Mouse (Mus musculus): ENCODE results near the gene Cd300ld5. TPM values are rescaled to one million over a fixed set of nuclear protein-coding genes. Genes with fewer than 3 reads are reported as not detected.
"Not testable (repeated sequence)": the region's sequence is repeated elsewhere in the genome, so short reads cannot be mapped to it uniquely, and the experiment has no call there.

Cd300ld5 gene
- polyA plus RNA-seq (2015; fragmentation: Nextera tagmentation; extraction: Ambion mirVana) = not detected in 2 replicates

DNA sequence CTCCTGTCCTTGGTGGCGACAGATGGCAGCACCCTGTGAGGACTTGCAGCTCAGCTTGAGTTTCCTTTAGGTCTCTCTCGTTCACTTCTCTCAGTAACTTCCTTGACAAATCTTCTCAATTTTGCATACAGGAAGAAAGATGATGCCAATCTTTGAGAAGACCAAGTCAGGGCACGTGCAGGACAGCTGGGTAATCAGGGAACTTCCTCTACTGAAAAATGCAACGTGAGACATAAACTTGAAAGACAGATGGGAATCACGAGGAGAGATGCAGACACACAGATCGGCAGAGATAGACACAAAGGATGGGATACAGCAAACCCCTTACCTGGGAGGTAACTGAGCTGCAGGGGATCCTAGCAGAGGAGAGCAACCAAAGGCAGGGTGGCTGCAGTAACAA, at the start of gene Cd300ld5:
TSS of gene Cd300ld5 (minus strand) at position 101 of the 400 bp plus-strand sequence.
- H3K9me3 ChIP-seq; H3K27ac ChIP-seq; H3K9ac ChIP-seq; H3K27me3 ChIP-seq; H3K36me3 ChIP-seq; H3K4me1 ChIP-seq; H3K4me3 ChIP-seq; H3K4me2 ChIP-seq (replicated peaks); ATAC-seq (ENCODE audit: low FRiP score, low read depth): not testable (repeated sequence)
- no CpG with 5 or more reads among the region's 6 CpGs for WGBS

DNA sequence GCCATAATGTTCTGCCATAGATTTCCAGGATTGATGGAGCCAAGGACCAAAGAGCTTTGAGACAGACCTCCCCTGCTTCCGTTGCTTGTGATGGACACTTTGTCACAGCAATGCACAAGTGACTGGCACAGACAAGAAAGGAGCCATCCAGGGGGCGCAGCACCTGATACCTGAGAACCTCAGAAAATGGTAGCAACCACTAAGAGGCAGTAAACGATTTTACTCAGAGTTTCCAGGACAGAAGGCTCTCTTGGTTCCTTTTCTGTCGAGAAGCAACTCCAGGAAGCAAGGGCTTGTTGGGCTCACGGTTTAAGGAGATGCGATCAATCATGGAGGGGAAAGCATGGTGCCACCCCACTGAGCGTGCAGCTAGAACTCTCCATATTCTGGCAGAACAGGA, 48.6 kb upstream of the Cd300ld5 start:
- Histone ChIP-seq H3K36me3 (no peaks in the 10 kb centered on the region), H3K27me3 (peaks cover 50% of the 10 kb centered on the region), H3K9me3 (no peaks in the 10 kb centered on the region), H3K4me3 (no peak overlapping the region), H3K27ac (no peak overlapping the region), H3K4me2 (replicated peaks) (no peak overlapping the region), H3K9ac (no peak overlapping the region), H3K4me1 (0 out of 2 replicates have a peak, but pooled peaks cover 3% of the 10 kb centered on the region)
- ATAC-seq (ENCODE audit: low FRiP score, low read depth) = no peak
- 59% methylated on average over 7 of the region's 7 CpGs for WGBS

DNA sequence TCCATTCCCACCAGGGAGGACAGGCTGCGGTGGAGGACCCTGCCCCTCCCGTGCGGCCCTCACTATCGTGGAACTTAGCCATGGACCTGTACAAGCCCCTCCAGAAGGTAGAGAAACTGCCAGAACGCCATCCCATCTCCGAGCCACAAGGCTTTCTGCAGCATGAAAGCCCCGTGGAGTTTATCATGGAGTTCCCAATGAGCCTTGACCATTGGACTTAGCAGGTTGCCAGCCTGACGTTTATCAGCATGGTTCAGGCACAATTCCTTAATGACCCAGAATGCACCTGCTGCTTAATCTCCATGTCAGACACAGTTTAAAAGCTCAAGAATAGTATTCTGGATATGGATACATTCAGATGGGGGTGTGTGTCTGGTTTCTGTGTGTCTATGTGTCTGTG, 47.5 kb upstream of the Cd300ld5 start:
- H3K9ac ChIP-seq = no peak overlapping the region
- H3K4me3 ChIP-seq = no peak overlapping the region
- H3K27me3 ChIP-seq = peaks cover 39% of the 10 kb centered on the region
- H3K27ac ChIP-seq = no peak overlapping the region
- H3K36me3 ChIP-seq = no peaks in the 10 kb centered on the region
- H3K9me3 ChIP-seq = no peaks in the 10 kb centered on the region
- WGBS = 70% methylated on average over 8 of the region's 8 CpGs
- no peak overlapping the region for H3K4me2 ChIP-seq (replicated peaks)
- H3K4me1 ChIP-seq = 0 out of 2 replicates have a peak, but pooled peaks cover 3% of the 10 kb centered on the region
- ATAC-seq (ENCODE audit: low FRiP score, low read depth) = no peak

DNA sequence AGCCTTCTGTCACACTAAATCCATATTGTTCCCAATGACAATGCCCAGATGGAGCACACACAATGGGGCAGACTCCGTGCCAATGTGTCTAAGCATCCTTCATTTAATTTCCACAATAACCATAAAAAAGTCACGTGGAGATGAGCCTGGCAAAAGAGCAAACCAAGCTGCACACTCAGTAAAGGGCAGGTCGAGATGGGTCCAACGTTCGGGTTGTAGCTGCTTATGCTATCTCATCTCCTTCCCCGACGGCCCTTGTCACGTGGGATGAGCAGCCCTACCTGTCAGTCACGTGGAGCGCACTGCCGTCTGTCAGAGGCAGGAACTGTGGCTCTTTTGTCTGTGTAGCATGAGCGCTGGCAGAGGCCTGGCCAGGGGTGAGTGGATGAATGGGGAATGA, 47.0 kb upstream of the Cd300ld5 start:
- Histone ChIP-seq H3K27ac (no peak overlapping the region), H3K4me3 (no peak overlapping the region), H3K9me3 (no peaks in the 10 kb centered on the region), H3K4me1 (0 out of 2 replicates have a peak, but pooled peaks cover 3% of the 10 kb centered on the region), H3K27me3 (peaks cover 36% of the 10 kb centered on the region), H3K4me2 (replicated peaks) (no peak overlapping the region), H3K36me3 (no peaks in the 10 kb centered on the region), H3K9ac (no peak overlapping the region)
- ATAC-seq (ENCODE audit: low FRiP score, low read depth) = no peak
- 62% methylated on average over 12 of the region's 12 CpGs for WGBS

DNA sequence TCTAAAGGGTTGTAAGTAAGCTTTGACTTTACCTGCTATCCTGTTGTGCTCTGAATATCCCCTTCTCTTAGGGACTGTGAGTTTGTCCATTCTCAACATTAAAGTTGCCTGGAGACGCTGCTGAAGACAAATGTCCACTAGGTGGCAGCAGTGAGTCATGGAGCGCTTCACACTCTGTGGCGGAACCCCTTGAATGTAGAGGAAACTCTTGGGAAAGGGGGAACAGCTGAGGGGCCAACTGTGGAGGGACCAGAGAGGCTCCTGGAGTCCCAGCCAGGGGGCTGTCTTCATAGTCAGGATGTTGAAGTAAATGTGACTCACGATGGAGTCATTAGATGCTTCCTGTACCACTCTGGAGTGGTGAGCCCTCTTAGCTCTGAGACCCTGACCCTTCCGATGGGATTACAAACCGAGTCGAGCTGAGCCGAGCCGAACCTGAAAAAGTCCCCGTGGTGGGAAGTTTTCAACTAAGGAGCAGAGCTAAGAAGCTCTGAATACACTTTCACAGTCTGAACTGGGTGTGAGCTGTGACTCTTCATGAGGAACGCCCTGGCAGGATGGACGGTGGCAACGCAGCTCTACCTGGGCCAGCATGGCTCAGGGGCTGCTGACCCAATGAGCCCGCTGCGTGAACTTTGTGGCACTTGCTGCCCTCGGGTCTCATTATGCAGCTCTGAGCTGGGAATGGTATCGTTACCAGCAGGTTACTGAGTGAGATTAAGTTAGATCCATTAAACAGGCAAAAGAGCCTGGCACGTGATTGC, 46.0 kb upstream of the Cd300ld5 start:
- Histone ChIP-seq H3K4me2 (replicated peaks) (no peak overlapping the region), H3K4me1 (0 out of 2 replicates have a peak, but pooled peaks cover 3% of the 10 kb centered on the region), H3K9me3 (no peaks in the 10 kb centered on the region), H3K27ac (no peak overlapping the region), H3K9ac (no peak overlapping the region), H3K27me3 (peaks cover 29% of the 10 kb centered on the region), H3K36me3 (no peaks in the 10 kb centered on the region), H3K4me3 (no peak overlapping the region)
- WGBS = 47% methylated on average over 18 of the region's 18 CpGs
- no peak for ATAC-seq (ENCODE audit: low FRiP score, low read depth)

DNA sequence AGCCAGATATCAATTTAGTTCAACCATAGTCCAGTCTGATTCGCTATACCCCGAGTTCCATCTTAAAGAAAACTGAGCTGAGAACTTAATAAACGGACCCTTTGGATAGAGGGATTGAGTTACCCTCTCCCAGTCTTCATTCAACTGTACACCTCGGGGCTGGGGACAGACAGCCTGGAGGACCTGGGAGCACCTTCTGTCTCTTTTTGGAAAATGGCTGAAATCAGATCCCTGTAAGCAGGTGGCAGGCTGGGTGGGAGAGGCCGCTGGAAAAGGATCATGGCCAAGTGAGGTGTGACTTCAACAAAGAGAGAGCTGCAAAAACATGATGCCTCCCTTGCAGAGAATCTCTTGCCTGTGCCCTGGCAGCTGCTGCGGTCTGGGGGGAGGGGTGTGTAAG, 44.6 kb upstream of the Cd300ld5 start:
- Histone ChIP-seq H3K27me3 (peaks cover 25% of the 10 kb centered on the region), H3K27ac (no peak overlapping the region), H3K36me3 (no peaks in the 10 kb centered on the region), H3K9ac (no peak overlapping the region), H3K9me3 (no peaks in the 10 kb centered on the region), H3K4me3 (no peak overlapping the region), H3K4me1 (0 out of 2 replicates have a peak, but pooled peaks cover 3% of the 10 kb centered on the region), H3K4me2 (replicated peaks) (no peak overlapping the region)
- WGBS = 69% methylated on average over 6 of the region's 6 CpGs
- ATAC-seq (ENCODE audit: low FRiP score, low read depth) = no peak

DNA sequence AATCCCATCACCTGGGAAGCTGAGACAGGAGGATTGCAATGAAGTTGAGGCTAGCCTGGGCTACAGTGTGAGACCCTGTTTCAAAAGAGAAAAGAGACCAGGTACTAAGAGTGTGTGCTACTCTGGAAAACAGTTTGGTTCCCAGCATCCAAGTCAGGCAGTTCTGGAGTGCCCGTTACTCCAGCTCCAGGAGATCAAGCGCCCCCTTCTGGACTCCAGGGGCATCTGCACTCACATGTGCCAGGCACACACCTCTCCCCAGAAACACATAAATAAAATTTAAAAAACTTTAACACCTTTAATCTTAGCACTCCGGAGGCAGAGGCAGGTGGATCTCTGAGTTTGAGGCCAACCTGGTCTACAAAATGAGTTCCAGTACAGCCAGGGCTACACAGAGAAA, 43.8 kb upstream of the Cd300ld5 start:
- H3K4me3 ChIP-seq = no peak overlapping the region

DNA sequence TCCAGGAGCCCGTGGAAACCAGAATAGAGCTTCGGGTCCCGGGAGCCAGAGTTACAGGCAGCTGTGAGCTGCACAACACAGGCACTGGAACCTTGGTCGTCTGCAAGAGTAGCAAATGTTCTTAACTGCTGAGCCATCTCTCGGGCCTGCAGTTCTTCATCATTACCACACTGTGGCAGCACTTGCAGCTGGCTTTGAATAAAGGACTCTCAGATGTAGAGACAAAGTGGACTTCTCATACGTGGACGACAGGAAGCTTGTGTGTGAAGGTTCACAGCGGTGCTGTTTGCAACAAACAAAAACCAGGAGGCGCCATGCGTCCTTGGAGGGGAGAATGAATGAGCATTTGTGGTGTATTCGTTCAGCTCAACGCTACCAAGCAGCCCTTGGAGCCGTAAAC, 43.3 kb upstream of the Cd300ld5 start:
- Histone ChIP-seq H3K9me3 (no peaks in the 10 kb centered on the region), H3K4me3 (no peak overlapping the region), H3K36me3 (no peaks in the 10 kb centered on the region), H3K4me1 (0 out of 2 replicates have a peak, but pooled peaks cover 3% of the 10 kb centered on the region), H3K27ac (no peak overlapping the region), H3K27me3 (peaks cover 25% of the 10 kb centered on the region), H3K4me2 (replicated peaks) (no peak overlapping the region), H3K9ac (no peak overlapping the region)
- ATAC-seq (ENCODE audit: low FRiP score, low read depth) = no peak
- WGBS = 37% methylated on average over 13 of the region's 13 CpGs

More for the DNA sequence above, 43.8 kb upstream of the Cd300ld5 start:
- WGBS = 59% methylated on average over 3 of the region's 3 CpGs
- H3K4me2 ChIP-seq (replicated peaks) = no peak overlapping the region
- no peak overlapping the region for H3K9ac ChIP-seq
- H3K27ac ChIP-seq = no peak overlapping the region
- peaks cover 25% of the 10 kb centered on the region for H3K27me3 ChIP-seq
- no peak for ATAC-seq (ENCODE audit: low FRiP score, low read depth)
- H3K36me3 ChIP-seq = no peaks in the 10 kb centered on the region
- 0 out of 2 replicates have a peak, but pooled peaks cover 3% of the 10 kb centered on the region for H3K4me1 ChIP-seq
- no peaks in the 10 kb centered on the region for H3K9me3 ChIP-seq

DNA sequence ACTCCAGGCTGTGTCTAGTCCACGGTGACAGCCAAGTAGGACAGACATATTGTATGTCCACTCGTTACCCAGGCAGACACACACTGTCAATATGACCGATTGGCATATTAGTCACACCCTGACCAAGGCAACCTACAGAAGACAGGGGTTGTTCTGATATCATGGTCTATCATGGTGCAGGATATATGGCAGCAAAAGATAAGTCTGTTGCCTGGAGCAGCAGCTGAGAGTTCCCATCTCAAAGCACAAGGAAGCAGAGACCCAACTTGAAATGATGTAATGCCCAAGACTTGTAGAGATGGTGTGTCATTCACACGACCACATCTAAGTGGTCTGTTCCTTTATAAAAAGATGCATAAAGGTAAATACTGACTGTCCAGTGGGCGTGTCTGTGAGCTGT, 41.1 kb upstream of the Cd300ld5 start:
- WGBS = 77% methylated on average over 5 of the region's 5 CpGs
- Histone ChIP-seq H3K9ac (no peak overlapping the region), H3K27me3 (peaks cover 6% of the 10 kb centered on the region), H3K4me3 (no peak overlapping the region), H3K36me3 (no peaks in the 10 kb centered on the region), H3K4me1 (0 out of 2 replicates have a peak, but pooled peaks cover 3% of the 10 kb centered on the region), H3K9me3 (no peaks in the 10 kb centered on the region), H3K4me2 (replicated peaks) (no peak overlapping the region), H3K27ac (no peak overlapping the region)
- no peak for ATAC-seq (ENCODE audit: low FRiP score, low read depth)

DNA sequence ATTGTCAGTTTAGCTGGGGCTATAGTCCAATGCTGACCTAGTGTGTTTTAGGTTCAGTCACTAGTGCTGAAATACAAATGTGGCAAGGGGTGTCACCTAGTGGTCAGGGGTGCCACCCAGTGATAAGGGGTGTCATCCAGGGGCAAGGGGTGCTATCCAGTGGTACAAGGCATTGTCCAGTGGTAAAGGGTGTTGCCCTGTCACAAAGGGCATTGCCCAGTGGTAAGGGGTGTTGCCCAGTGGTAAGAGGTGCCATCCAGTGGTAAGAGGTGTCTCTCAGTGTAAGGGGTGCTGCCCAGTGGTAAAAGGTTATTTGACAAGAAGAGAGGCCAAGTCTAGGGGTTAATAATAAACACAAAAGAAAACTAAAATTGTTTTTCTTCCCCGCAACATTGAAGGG, 39.9 kb upstream of the Cd300ld5 start:
- Histone ChIP-seq H3K4me3 (no peak overlapping the region), H3K27ac (no peak overlapping the region), H3K4me2 (replicated peaks) (no peak overlapping the region), H3K9me3 (no peaks in the 10 kb centered on the region), H3K27me3 (no peaks in the 10 kb centered on the region), H3K4me1 (no peaks in the 10 kb centered on the region), H3K36me3 (no peaks in the 10 kb centered on the region), H3K9ac (no peak overlapping the region)
- ATAC-seq (ENCODE audit: low FRiP score, low read depth) = no peak
- 96% methylated on average over 1 of the region's 1 CpGs for WGBS

DNA sequence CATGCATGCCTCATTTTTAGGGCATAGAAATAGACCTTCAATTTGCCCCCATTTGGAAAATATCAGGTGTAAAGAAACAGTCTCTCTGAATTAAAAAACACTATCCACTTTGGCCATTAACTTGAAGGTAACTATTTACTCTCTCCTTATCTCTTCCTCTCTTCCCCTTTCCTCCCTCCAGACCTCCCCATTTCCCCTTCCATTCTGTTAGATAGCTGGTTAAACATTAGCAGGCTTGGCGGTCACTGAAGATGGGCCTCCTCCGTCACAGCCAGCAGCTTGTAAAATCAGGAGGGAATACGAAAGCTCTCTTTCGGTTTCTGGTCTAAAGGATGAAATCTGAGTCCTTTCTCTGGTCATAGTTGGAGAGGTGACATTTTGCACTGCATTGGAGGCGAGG, 38.3 kb upstream of the Cd300ld5 start:
- 63% methylated on average over 5 of the region's 5 CpGs for WGBS

DNA sequence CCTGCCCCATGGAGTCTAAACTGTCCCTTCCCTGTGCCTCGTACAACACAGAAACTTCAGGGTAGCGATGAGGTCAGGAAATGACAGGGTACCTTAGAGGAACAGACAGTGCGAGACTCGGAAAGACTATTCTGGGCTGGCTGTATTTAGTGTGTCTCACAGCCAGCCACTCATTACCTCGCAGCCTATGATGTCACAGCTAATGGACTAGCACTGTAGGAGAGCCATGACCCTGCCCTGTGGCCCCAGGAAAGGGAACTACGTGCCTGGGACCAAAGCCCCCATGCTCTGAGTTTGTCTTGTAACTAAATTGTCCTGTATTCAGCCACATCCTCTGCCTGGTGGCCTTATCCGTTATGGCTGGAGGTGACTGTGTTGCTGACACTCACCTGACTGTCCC, 37.8 kb upstream of the Cd300ld5 start:
- Histone ChIP-seq H3K27ac (no peak overlapping the region), H3K9me3 (no peaks in the 10 kb centered on the region), H3K9ac (no peak overlapping the region), H3K4me1 (peaks cover 10% of the 10 kb centered on the region), H3K4me3 (no peak overlapping the region), H3K4me2 (replicated peaks) (no peak overlapping the region), H3K27me3 (peaks cover 11% of the 10 kb centered on the region), H3K36me3 (no peaks in the 10 kb centered on the region)
- no peak for ATAC-seq (ENCODE audit: low FRiP score, low read depth)
- WGBS = 71% methylated on average over 7 of the region's 7 CpGs

More for the DNA sequence above, 38.3 kb upstream of the Cd300ld5 start:
- no peak for ATAC-seq (ENCODE audit: low FRiP score, low read depth)
- Histone ChIP-seq H3K4me3 (no peak overlapping the region), H3K27me3 (peaks cover 6% of the 10 kb centered on the region), H3K4me2 (replicated peaks) (no peak overlapping the region), H3K27ac (no peak overlapping the region), H3K4me1 (peaks cover 10% of the 10 kb centered on the region), H3K9me3 (no peaks in the 10 kb centered on the region), H3K36me3 (no peaks in the 10 kb centered on the region), H3K9ac (no peak overlapping the region)

DNA sequence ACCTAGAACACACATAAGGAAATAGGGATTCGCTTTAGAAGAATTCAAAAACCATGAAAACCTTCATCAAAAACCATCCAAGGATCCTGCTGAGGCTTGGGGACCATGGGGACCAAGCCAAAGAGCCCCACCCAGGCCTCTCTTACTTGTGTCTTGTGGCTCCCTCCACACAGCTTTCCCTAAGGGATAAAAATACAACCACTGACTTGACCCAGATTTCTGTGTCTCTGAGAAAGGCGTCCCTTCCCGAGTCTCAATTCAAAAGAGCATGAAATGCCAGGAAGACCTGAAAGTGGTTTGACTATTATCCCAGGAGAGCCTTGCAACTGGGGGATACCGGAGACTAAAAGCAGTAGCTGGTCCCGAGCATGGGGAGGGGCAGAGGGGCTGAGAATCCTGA, 35.4 kb upstream of the Cd300ld5 start:
- Histone ChIP-seq H3K4me2 (replicated peaks) (no peak overlapping the region), H3K4me3 (no peak overlapping the region), H3K27me3 (peaks cover 11% of the 10 kb centered on the region), H3K9ac (no peak overlapping the region), H3K27ac (no peak overlapping the region), H3K36me3 (no peaks in the 10 kb centered on the region), H3K4me1 (peaks cover 10% of the 10 kb centered on the region), H3K9me3 (no peaks in the 10 kb centered on the region)
- WGBS = 67% methylated on average over 5 of the region's 5 CpGs
- no peak for ATAC-seq (ENCODE audit: low FRiP score, low read depth)

Data from limb, embryonic 13.5 days (tissue).